Mouse (Mus musculus): ENCODE measurements around the gene Pxt1.
"Not testable (repeated sequence)": the region's sequence is repeated elsewhere in the genome, so short reads cannot be mapped to it uniquely, and the experiment has no call there.

Pxt1 gene

DNA sequence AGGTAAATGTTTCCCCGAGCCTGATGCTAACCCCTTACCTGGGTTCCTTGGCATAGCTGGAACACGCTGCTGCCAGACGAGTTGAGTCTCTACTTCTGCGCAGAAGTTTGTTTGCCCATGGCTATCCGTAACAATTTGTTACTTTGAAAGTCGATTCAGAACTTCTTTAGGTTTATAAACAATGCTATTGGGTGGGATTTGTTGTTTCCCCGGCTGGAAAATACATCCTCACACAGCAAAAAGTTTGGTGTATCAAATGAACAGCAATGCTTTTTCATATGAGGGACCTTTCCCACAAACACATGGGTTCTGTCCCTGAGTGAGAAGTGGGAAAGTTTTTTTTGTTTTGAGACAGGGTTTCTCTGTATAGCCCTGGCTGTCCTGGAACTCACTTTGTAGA is at the start of gene Pxt1:
Pxt1 (minus strand) TSS at position 101 of the 400 bp plus-strand sequence.
- no peak for DNase-seq

DNA sequence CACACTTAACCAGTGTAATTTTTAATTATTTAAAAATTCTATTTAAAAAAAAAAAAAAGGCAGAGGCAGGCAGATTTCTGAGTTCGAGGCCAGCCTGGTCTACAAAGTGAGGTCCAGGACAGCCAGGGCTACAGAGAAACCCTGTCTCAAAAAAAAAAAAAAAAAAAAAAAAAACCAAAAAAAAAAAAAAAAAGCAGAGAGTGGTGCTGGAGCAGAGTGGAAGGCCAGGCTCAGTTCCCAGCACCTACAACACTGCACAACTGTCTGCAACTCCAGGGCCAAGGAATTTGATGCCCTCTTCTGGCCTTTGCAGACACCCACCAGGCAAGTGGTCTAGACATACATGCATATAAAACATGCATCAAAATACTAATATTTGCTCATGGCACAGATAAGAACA is 49.4 kb upstream of the Pxt1 start:
- not testable (repeated sequence) for DNase-seq

DNA sequence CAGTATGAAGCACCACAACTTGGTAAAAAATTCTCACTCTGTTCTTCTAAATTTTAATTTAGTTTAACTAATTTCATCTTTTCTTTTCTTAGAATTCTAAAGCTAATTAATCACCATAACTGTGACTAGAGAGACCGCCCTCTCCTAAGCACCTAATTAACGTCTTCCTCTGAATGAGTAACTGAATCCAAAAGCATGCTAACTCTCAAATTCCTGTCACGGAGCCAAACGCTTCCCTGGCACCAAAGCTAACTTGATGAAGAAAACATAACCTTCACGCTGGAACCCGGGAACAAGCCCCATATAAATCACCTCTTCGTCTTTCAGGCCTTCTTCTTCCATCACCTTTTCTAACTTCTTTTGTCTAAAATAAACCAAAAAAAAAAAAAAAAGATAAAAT is 48.5 kb upstream of the Pxt1 start:
- peak; percentile 41 to 52 for DNase-seq

DNA sequence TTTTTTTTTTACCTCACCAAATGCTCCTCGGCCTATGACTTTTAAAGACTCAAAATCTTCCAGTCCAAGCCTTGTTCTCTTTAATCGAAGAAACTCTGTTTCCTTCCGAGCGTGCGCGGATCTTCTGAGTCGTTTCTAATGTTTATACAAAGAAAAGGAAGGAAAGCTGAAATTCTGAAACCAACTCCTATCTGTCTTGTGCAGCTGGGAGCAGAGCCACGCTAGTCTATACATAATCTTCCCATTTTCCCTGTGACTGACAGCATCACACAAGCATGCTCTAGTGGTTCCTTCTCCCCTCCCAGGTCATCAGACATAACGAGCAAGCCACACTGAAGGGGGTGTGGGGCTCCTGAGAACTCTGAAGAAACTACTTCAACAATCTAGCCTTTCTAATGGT is 47.6 kb upstream of the Pxt1 start:
- DNase-seq: no peak

DNA sequence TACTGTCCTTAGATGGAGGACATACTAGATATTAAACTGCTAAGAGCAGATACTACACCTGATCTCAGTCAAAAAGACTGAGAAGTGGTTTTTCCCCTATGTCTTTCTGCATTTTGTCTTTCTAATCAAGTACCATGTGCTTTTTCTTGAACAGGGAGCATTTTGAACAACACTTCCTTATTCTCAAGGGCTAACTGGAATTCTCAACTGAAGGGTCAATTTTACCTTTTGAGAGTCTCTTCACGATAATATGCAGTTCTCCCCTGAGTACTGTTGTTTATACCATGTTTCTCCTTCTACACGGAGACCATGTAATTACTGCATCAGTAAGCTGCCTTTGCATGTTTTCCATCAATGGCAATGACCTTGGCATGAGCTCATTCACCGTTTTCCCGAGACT is 46.4 kb upstream of the Pxt1 start:
- no peak for DNase-seq

DNA sequence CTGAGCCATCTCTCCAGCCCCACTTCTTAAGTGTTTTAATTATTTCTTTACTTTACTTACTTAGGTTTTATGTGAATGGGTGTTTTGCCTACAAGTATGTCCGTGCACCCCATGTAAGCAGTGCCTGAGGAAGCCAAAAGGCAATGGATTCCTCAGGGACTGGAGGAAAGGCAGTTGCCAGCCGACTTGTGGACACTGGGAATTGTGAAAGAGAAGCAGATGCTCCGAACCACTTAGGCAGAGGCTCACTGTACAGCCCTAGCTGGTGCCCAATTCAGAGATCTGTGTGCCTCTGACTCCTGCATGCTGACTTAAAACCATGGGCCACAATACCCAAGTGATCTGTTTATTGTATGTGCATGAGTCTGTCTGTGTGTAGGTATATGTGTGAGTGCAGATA is 45.4 kb upstream of the Pxt1 start:
- no peak for DNase-seq

DNA sequence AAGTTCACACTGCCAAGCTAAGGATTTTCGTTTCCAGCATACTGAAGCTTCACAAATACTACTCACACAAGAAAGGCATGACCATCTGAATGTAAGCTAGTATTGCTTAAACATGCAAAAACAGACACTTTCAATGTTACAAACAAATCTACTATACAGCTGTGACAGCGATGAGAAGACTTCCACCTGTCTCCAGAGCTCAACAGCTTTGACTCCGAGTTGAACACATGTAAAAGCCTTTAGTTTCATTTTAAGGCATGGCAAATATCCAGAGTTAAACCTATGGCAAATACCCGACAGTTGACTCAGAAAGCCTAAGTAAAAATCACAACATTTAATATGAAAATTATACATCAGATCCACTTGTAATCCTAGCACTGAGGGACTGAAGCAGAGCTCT is 44.7 kb upstream of the Pxt1 start:
- no peak for DNase-seq

DNA sequence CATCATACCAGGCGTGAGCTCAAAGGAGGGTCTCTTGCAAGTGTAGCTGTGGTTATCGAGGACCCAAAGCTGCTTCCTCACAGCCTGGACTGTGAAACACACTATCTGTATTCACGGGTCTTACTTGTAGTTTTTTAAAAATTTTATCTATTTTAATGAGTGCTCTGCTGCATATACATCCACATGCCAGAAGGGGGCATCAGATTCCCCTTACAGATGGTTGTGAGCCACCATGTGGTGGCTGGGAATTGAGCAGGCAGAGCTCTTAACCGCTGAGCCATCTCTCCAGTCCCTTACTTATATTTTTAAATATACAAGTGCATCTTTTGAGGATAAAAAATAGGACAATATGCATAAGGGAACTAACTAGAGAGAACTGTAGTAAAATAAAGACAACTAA is 44.1 kb upstream of the Pxt1 start:
- peak; percentile 46 to 64 for DNase-seq

DNA sequence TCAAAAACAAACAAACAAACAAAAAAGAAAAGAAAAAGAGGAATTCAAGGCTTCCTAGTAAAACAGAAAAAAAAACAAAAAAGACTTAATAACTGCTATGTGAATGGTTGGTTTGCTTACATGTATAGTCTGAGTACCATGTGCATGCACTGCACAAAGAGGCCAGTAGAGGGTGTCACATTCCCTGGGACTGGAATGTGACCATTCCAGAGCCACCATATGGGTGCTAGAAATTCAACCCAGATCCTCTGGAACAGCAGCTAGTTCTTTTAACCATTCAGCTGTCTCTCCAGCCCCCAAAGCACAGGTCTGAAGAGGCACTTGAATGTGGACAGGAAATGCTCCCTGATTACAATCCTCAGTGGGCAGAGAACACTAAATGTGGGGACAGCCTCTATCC is 43.2 kb upstream of the Pxt1 start:
- DNase-seq: peak; percentile 56 to 61

DNA sequence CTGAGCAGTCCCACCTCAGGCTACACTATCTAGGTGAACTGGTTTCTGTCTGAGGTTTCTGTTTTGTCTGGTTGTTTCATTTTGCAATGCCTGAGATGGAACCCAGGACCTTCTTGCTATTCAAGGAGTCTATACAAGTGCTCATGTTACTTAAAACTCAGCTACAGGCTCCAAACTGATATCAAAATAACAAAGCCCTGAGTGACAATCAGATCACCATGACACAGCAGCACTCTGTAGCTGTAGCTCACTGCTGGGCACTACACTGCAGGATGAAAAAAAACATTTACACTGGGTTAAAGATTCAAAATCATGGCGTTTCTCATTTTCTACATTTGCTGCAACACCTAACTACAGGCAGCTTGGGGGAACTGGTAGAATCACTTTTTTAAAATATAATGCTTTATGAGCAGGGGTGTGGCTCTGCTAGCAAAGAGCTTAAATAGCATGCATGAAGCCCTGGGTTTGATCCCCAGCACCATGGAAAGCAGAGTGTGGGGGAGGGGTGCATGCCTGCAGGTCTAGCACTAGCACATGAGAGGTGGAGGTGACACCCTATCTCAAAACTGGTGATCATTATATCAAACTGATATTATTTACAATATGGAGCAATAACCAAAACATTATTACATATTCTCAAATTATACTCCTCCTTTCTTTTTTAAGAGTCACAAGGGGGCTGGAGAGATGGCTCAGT is 41.2 kb upstream of the Pxt1 start:
- no peak for DNase-seq

DNA sequence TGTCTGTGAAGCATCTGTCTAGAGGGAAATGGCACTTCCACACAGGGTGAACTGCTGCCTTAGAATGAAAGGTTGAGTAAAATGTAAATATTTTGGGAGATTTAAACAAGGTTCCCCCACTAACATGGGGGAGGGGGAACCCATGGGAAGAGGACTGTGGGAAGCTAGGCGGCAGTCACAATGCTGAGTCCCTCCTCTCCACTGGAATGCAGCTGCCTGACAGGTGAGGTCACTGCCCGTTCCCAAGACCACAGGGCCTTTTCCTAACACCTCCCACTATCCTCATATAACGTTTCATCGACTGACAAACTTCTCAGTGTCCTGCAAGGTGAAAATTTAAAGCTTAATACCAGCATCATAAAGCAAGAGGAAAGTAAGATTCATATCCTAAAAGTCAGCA is 39.0 kb upstream of the Pxt1 start:
- peak in 1 of 2 experiments; percentile 39 for DNase-seq

DNA sequence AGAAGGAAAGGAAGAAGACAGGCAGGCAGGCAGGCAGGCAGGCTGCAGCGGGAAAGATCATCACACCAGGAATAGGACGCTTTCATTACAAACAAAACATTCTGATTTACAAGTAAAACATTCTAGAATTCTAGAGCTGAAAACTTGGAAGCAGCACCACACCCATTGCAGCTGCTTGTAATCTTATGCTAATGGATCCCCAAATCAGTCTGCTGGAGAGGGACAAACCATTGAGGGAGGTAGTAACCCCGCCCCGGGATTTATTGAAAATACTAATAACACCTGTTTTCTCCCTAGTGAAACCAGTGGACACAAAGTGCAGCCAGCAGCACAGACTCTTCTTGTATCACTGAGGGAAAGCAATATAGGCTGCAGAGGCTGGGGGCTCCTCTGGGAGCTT is 37.4 kb upstream of the Pxt1 start:
- no peak for DNase-seq

DNA sequence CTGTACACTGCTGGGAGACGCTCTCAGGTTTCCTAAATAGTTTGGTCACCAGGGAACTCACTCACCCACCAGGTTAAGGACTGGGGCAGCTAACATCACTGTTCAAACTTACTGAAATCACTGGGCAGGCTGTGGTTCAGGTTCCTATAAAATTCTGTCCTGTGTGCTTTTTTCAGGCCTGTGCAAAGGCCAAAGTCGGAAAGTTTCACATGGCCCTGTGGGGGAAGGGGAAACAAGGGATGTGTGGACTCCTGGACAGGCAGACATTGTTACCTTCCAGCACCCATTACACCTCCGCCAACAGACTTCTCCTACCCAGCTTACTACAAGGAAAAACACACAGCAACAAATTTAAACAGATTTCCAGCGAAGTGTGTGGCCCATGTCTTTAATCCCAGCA is 35.5 kb upstream of the Pxt1 start:
- no peak for DNase-seq

DNA sequence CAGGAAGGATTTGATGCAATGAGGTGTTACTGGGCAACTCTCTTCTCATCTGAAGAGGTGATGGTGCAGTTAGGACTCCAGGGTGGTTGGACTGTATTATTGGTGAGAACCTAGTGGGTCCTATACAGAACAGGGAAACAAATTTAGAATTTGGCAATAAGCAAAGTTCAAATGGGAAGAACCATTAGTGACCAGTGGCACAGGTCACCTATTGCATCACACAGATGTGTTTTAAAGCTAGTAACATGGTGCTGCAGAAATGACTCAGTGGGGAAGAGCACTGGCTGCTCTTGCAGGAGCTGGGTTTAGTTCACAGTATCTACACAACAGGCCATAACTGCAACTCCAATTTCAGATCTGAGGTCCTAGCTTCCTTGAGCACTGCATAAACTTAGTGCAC is 26.5 kb upstream of the Pxt1 start:
- no peak for DNase-seq

DNA sequence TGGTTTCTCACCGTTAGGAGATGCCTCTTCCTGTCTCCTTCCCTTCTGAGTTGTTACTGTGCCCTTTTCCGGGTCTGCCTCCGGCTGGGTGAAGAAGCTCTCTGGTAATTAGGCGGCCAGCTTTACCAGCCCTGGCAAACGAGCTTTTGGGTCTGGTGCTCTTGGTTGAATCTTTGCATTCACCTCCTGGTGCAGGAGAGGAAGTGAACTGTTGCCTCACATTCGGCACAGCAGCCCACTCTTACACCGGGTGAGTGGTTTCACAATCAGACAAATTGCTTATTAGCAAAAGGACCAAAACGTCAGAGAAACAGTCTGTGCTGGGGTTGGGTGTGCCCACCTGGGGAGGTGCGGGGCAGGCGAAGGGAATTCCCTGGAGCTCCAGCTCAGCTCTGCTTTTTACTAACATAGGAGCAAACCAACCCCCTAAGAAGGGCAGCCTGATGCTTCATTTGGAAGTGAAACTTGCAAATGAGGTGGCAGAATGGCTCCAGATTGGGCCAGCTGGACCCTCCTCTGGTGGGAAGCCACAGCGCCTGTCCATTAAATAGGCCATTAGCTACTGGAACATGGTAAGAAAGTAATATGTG is 23.5 kb upstream of the Pxt1 start:
- no peak for DNase-seq

DNA sequence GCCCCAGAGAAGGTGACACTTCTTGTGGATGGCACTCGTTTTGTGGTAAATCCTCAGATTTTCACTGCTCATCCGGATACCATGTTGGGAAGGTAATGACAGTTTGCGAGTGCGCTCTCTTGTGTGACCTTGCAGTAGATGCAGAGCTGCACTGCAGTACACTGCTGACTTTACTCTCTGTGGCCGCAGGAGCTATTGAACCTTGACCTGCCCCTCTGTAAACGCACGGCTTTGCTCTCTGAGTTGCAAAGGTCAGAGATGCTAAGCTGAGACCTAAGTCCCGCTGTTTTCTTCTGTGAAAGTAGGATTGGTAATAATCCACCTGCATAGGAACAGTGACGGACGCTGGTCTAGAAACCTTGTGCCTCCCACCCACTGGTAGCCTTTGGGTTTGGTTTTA is 18.0 kb upstream of the Pxt1 start:
- DNase-seq: peak in 1 of 2 experiments; percentile 33

DNA sequence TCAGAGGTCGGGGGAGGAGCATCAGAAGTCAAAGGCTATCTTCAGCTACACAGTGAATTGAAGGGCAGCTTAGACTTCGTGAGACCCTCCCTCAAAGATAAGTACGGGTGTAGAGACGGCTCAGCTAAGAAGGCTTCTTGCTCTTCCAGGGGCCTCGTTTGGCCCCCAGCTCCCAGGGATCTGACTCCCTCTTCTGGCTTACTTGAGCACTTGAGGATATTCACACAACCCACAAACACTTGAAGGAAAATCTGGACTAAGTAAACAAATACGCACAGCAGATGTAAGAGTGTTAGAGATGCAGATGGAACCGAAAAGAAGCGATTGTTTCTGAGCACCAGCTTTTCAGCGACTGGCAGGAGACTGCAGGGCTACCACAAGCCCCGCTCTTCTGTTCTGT is 17.0 kb upstream of the Pxt1 start:
- no peak for DNase-seq

DNA sequence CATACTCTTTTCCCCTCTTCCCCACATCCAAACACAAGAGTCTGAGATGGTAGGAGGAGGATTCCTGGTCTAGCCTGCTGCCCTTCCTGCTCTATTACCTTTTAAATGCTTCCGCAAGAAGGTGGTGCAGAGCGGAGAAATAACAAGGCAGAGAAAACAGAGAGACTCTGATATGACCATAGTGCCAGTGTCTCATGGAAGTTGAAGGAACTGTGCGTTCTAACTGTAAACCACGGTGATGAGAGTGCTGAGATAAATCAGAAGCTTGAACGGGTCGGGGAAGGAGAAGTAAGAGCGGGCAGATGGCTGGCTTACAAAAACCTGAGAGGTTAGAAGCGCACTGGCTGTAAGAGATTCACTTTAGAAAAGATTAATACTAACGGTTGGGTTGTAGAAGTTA is 10.8 kb upstream of the Pxt1 start:
- DNase-seq: no peak

DNA sequence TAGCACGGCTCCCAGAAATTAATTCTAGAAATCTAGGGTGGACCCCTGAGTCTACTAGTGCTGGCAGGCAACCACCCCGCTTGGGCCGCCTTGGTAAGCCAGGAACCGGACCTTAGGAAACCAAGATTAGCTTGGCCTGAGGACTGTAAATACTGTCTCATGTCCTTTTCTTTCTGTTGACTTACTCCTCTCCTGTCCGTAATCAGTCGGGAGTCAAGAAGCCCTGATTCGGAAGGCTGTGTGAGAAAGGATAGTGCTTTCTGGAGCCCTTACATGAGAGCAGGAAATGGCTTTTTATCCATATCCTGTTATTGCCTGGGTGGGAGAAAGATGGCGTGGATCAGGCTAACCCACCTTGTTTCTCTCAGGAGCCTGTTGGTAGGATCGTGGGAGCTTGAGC is 9.6 kb upstream of the Pxt1 start:
- DNase-seq: peak; percentile 26 to 51

DNA sequence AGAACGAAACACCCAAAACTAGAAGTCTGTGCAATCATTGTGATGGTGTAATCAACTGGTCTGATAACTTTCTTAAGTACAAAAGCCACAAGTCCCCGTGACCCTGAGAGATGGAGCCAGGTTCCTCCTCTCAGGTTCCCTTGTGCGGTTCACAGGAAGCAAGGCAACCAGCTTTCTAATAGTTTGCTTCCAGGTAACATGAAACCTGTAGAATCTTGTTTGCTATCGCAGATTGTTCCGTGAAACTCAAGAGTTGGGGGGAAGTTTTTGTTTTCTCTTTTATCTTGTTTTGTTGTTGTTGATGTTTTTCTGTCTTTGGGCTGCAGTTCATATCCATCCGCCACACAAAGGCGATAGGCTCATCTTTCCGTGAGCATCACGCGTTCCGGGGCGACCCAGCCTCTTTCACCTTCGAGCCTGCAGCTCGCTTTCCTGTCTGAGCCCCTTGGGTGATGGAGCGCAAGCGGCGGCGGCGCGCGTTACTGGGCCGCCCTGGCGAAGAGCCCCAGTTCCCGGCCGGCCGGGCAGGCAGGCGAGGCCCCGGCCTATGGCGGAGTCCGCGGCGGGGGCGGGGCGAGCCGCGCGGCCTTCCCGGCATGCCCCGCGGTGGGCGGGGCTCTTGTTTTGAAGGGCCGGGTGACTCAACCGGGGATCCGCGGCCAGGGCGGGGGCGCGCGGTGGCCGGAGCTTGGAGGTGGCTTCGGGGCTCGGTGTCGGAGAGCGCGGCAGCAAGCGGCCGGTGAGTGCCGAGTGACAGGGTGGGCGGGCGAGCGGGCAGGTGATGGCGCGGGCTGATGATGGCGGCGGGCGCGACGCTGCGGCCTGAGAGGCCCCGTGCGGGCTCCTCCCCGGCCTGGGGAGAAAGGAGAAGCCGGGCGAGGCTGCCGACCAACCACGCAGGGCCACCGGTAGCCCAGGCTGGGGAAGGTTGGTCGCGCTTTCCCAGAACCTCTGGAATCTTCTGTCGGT is 8.5 kb upstream of the Pxt1 start, which contains the start of gene Kctd20:
Kctd20 (plus strand) TSS at position 120 of the 969 bp plus-strand sequence.
- DNase-seq: peak; percentile 94 to 97

DNA sequence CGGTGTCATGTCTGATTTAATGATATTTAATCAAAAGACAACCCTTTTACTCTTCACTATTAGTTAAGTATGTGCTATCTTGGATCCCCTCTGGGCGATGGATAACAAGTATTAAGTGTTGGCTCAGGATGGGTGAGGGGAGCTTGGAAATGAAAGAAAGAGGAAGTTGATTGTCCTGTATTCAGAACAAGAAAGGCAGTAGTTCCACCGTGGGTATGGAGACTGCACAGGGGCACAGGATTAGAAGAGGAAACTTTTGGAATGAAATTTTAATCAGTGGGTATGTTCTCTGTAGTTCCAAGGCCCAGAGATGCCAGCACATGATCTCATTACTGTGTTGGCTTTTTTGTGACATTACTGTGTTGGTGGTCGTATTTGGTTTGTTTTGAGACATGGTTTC is 7.1 kb upstream of the Pxt1 start:
- DNase-seq: no peak

DNA sequence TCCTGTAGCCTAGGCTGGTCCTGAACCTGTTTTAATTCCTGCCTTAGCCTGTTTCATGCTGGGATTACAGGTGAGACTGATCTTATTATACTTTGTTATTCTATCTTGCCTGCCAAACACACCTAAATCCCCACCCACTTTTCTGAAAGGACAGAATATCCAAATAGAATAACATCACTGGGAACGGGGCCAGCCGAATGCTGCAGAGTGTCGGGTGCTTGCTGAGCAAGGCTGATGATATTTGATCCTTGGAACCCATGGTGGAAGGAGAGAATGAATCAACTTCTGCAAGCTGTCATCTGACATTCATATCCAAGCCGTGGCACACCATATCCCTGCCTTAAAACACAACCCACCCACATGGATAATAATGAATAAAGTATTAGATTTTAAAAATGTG is 5.0 kb upstream of the Pxt1 start:
- DNase-seq: no peak
